Mouse (Mus musculus) forebrain, embryonic 14.5 days (tissue): ENCODE measurements at regions not wholly inside any gene's neighbourhood (a gene's known extent, or its start where the extent isn't known, plus 50 kb on each side); places are given as distances from the start of the nearest gene placed in this dataset.

Source experiments
- ATAC-seq: fragments of 200-750 bp; cut with Nextera tagmentation; 2 replicates; pipeline ENCODE4 v1.8.0; 2017; ENCODE audit warnings: mild to moderate bottlenecking, moderate library complexity
- DNase-seq: peaks from one replicate; pipeline ENCODE4 v3.0.0-alpha.2; 2015; ENCODE audit warnings: low spot score
- H3K27ac ChIP-seq: fragments of 300-500 bp; sonication (generic); 2 replicates; pipeline ENCODE4 v1.5.1; 2014; ENCODE audit warnings: low read depth, mild to moderate bottlenecking, control low read depth, low read length, moderate library complexity
- H3K27me3 ChIP-seq: fragments of 300-500 bp; sonication (generic); replicated peaks from 2 replicates; pipeline ENCODE4 v1.6.1; 2014; ENCODE audit warnings: low read length, control low read depth, mixed read lengths; ENCODE audit not compliant: control insufficient read depth, insufficient read depth
- H3K36me3 ChIP-seq: fragments of 300-500 bp; sonication (generic); 2 replicates; pipeline ENCODE4 v1.6.1; 2014; ENCODE audit warnings: low read length, control low read depth; ENCODE audit not compliant: control insufficient read depth, insufficient read depth
- H3K4me1 ChIP-seq: fragments of 300-500 bp; sonication (generic); 2 replicates; pipeline ENCODE4 v1.6.1; 2014; ENCODE audit warnings: antibody characterized with exemption, low read length, control low read depth; ENCODE audit not compliant: control insufficient read depth, insufficient read depth
- H3K4me2 ChIP-seq: fragments of 300-500 bp; sonication (generic); 2 replicates; pipeline ENCODE4 v1.6.1; 2014; ENCODE audit warnings: mild to moderate bottlenecking, control low read depth, low read length
- H3K4me3 ChIP-seq: fragments of 300-500 bp; sonication (generic); 2 replicates; pipeline ENCODE4 v1.5.1; 2014; ENCODE audit warnings: low read depth, low read length, control low read depth
- H3K9ac ChIP-seq: fragments of 300-500 bp; sonication (generic); 2 replicates; pipeline ENCODE4 v1.6.1; 2014; ENCODE audit warnings: mild to moderate bottlenecking, low read length, control low read depth, moderate library complexity
- H3K9me3 ChIP-seq: fragments of 300-500 bp; sonication (generic); replicated peaks from 2 replicates; pipeline ENCODE4 v1.6.1; 2016; ENCODE audit warnings: low read length, control low read depth, mixed read lengths; ENCODE audit not compliant: control insufficient read depth
- WGBS: fragments of 180-500 bp; shearing (Covaris S2); extraction: QIAGEN DNeasy Blood & Tissue Kit; methylation state at CpG from one replicate; pipeline ENCODE4 v1.1.7; 2014; 5-methylcytosine and 5-hydroxymethylcytosine counted together

GRCm38 (mm10) chr13:88364048-88364447 is 457.2 kb upstream of the Edil3 start:
- peak; percentile 27 for DNase-seq
- 85% methylated on average over 2 of the region's 2 CpGs for WGBS

More at GRCm38 (mm10) chr13:88364048-88364447, 457.2 kb upstream of the Edil3 start:
- Histone ChIP-seq H3K36me3 (no peaks in the 10 kb centered on the region), H3K4me1 (no peaks in the 10 kb centered on the region), H3K9me3 (no peaks in the 10 kb centered on the region), H3K27me3 (no peaks in the 10 kb centered on the region), H3K27ac (no peak overlapping the region), H3K4me2 (no peak overlapping the region), H3K4me3 (no peak overlapping the region), H3K9ac (no peak overlapping the region)
- no peak; the same call in 1 of the 2 replicates for ATAC-seq
